Mouse (Mus musculus): ENCODE data around the gene Ntpcr. TPM values are rescaled to one million over a fixed set of nuclear protein-coding genes. Genes with fewer than 3 reads are reported as not detected.

Ntpcr gene
- total and polyA plus RNA-seq, 3 experiments, result 40.0 to 45.3 TPM; not detected in 1

- no peak overlapping the region for H3K9ac ChIP-seq (ENCODE audit: control insufficient read depth, low read depth, low read length, poor library complexity, severe bottlenecking)
- no peak overlapping the region for H3K27ac ChIP-seq (ENCODE audit: control insufficient read depth, low read depth, low read length)
- no peaks in the 10 kb centered on the region for H3K4me1 ChIP-seq (ENCODE audit: control insufficient read depth in 1 of 2, insufficient read depth in 2 of 2, low read length in 2 of 2)
- H3K27me3 ChIP-seq (ENCODE audit: control insufficient read depth in 1 of 2, insufficient read depth in 2 of 2, low read length in 2 of 2), result no peaks in the 10 kb centered on the region
- H3K9me3 ChIP-seq (replicated peaks; ENCODE audit: insufficient read depth, low read length), result no peaks in the 10 kb centered on the region
- TF ChIP-seq CTCF (IDR thresholded peaks at IDR 0.05 in 2 of 3, conservative IDR thresholded peaks at IDR 0.05 in 1 of 3; ENCODE audit: control insufficient read depth in 1 of 3, insufficient read depth in 1 of 3, low read depth in 2 of 3, low read length in 3 of 3, poor library complexity in 1 of 3, severe bottlenecking in 1 of 3) (no peak), POLR2A (IDR thresholded peaks at IDR 0.05; ENCODE audit: control insufficient read depth in 1 of 2, insufficient read depth in 1 of 2, low read depth in 1 of 2, low read length in 2 of 2, poor library complexity in 1 of 2) (no peak), MEF2A (IDR thresholded peaks at IDR 0.05; ENCODE audit: extremely low read depth, insufficient replicate concordance, low read depth, low read length, poor library complexity, severe bottlenecking) (no peak), USF2 (IDR thresholded peaks at IDR 0.05; ENCODE audit: borderline replicate concordance in 1 of 2, insufficient read depth in 1 of 2, low read depth in 1 of 2, low read length in 2 of 2) (no peak)
- no peak overlapping the region for H3K4me3 ChIP-seq (ENCODE audit: control insufficient read depth in 1 of 2, insufficient read depth in 1 of 2, low read depth in 2 of 2, low read length in 2 of 2)
- no peak for DNase-seq (ENCODE audit: low read depth, low spot score)
- H3K36me3 ChIP-seq (ENCODE audit: control insufficient read depth in 1 of 2, insufficient read depth in 2 of 2, low read length in 2 of 2), result no peaks in the 10 kb centered on the region
- no peaks in the 10 kb centered on the region for H3K79me2 ChIP-seq (ENCODE audit: control insufficient read depth, insufficient read depth, low read length, poor library complexity)
Observed at GRCm38 (mm10) chr8:125750846-125751245, 21.1 kb downstream of the Ntpcr start.

GRCm38 (mm10) chr8:125755896-125756295 is 26.1 kb downstream of the Ntpcr start:
- H3K36me3 ChIP-seq (ENCODE audit: control insufficient read depth in 1 of 2, insufficient read depth in 2 of 2, low read length in 2 of 2), result no peaks in the 10 kb centered on the region
- H3K27me3 ChIP-seq (ENCODE audit: control insufficient read depth in 1 of 2, insufficient read depth in 2 of 2, low read length in 2 of 2), result no peaks in the 10 kb centered on the region
- no peak overlapping the region for H3K9ac ChIP-seq (ENCODE audit: control insufficient read depth, low read depth, low read length, poor library complexity, severe bottlenecking)
- TF ChIP-seq HCFC1 (IDR thresholded peaks at IDR 0.05; ENCODE audit: low read depth, low read length) (no peak), ZMIZ1 (IDR thresholded peaks at IDR 0.05; ENCODE audit: low read depth, low read length) (no peak), ZC3H11A (IDR thresholded peaks at IDR 0.05; ENCODE audit: low read depth, low read length) (no peak), SMC3 (IDR thresholded peaks at IDR 0.05; ENCODE audit: low read depth, low read length) (no peak), MEF2A (IDR thresholded peaks at IDR 0.05; ENCODE audit: extremely low read depth, insufficient replicate concordance, low read depth, low read length, poor library complexity, severe bottlenecking) (no peak), USF1 (IDR thresholded peaks at IDR 0.05; ENCODE audit: low read depth, low read length) (no peak), MAX (IDR thresholded peaks at IDR 0.05; ENCODE audit: low read length) (no peak), MYC (IDR thresholded peaks at IDR 0.05; ENCODE audit: low read depth, low read length) (no peak), CHD2 (IDR thresholded peaks at IDR 0.05; ENCODE audit: low read length) (no peak), MAFK (IDR thresholded peaks at IDR 0.05; ENCODE audit: borderline replicate concordance, low read depth, low read length) (no peak), ELF1 (IDR thresholded peaks at IDR 0.05; ENCODE audit: low read depth, low read length) (no peak), MYB (IDR thresholded peaks at IDR 0.05; ENCODE audit: low read depth, low read length) (no peak), TCF12 (IDR thresholded peaks at IDR 0.05; ENCODE audit: low read depth, low read length) (no peak), RCOR1 (IDR thresholded peaks at IDR 0.05; ENCODE audit: low read depth, low read length) (no peak), GATA1 (IDR thresholded peaks at IDR 0.05; ENCODE audit: low read depth, low read length) (no peak), MAZ (IDR thresholded peaks at IDR 0.05; ENCODE audit: low read depth, low read length) (no peak), BHLHE40 (IDR thresholded peaks at IDR 0.05; ENCODE audit: borderline replicate concordance, low read depth, low read length) (no peak), UBTF (IDR thresholded peaks at IDR 0.05; ENCODE audit: borderline replicate concordance, insufficient read depth, low read depth, low read length) (no peak), GABPA (IDR thresholded peaks at IDR 0.05; ENCODE audit: low read depth, low read length) (no peak)
- no peaks in the 10 kb centered on the region for H3K79me2 ChIP-seq (ENCODE audit: control insufficient read depth, insufficient read depth, low read length, poor library complexity)
- no peak for DNase-seq (ENCODE audit: low read depth, low spot score)
- no peak overlapping the region for H3K4me3 ChIP-seq (ENCODE audit: control insufficient read depth in 1 of 2, insufficient read depth in 1 of 2, low read depth in 2 of 2, low read length in 2 of 2)
- no peaks in the 10 kb centered on the region for H3K4me1 ChIP-seq (ENCODE audit: control insufficient read depth in 1 of 2, insufficient read depth in 2 of 2, low read length in 2 of 2)
- no peak overlapping the region for H3K27ac ChIP-seq (ENCODE audit: control insufficient read depth, low read depth, low read length)
- no peaks in the 10 kb centered on the region for H3K9me3 ChIP-seq (replicated peaks; ENCODE audit: insufficient read depth, low read length)

Data from MEL (cell line).